Mouse (Mus musculus) heart, embryonic 15.5 days (tissue): ENCODE results near the gene Mettl27. TPM values are rescaled to one million over a fixed set of nuclear protein-coding genes. Genes with fewer than 3 reads are reported as not detected.
A peak's percentile ranks its signal among the peaks of the same experiment; 100 is the strongest.

Experiments
- ATAC-seq: fragments of 200-750 bp; cut with Nextera tagmentation; replicated peaks from 2 replicates; pipeline ENCODE4 v1.8.0; 2017; ENCODE audit warnings: low read depth, moderate TSS enrichment; ENCODE audit not compliant: insufficient number of reproducible peaks, insufficient read depth, low FRiP score
- H3K27ac ChIP-seq: fragments of 300-500 bp; sonication (generic); 2 replicates; pipeline ENCODE4 v1.5.1; 2015; ENCODE audit warnings: mild to moderate bottlenecking, inconsistent platforms
- H3K27me3 ChIP-seq: fragments of 300-500 bp; sonication (generic); 2 replicates; pipeline ENCODE4 v1.6.1; 2015; ENCODE audit warnings: inconsistent platforms
- H3K36me3 ChIP-seq: fragments of 300-500 bp; sonication (generic); 2 replicates; pipeline ENCODE4 v1.6.1; 2015; ENCODE audit warnings: mild to moderate bottlenecking, inconsistent platforms
- H3K4me1 ChIP-seq: fragments of 300-500 bp; sonication (generic); replicated peaks from 2 replicates; pipeline ENCODE4 v1.6.1; 2015; ENCODE audit warnings: inconsistent platforms
- H3K4me2 ChIP-seq: fragments of 300-500 bp; sonication (generic); 2 replicates; pipeline ENCODE4 v1.6.1; 2015; ENCODE audit warnings: inconsistent platforms, mild to moderate bottlenecking, moderate library complexity
- H3K4me3 ChIP-seq: fragments of 300-500 bp; sonication (generic); 2 replicates; pipeline ENCODE4 v1.5.1; 2015; ENCODE audit warnings: mild to moderate bottlenecking, inconsistent platforms
- H3K9ac ChIP-seq: fragments of 300-500 bp; sonication (generic); 2 replicates; pipeline ENCODE4 v1.6.1; 2015; ENCODE audit warnings: mild to moderate bottlenecking, inconsistent platforms
- H3K9me3 ChIP-seq: fragments of 300-500 bp; sonication (generic); replicated peaks from 2 replicates; pipeline ENCODE4 v1.6.1; 2016; ENCODE audit warnings: inconsistent platforms
- WGBS: fragments of 180-500 bp; shearing (Covaris S2); methylation state at CpG from one replicate; pipeline ENCODE4 v1.1.7; 2015; ENCODE audit warnings: mixed read lengths; 5-methylcytosine and 5-hydroxymethylcytosine counted together
- polyA plus RNA-seq: library from polyadenylated mRNA; unstranded; fragments of >200 nt; fragmentation: Nextera tagmentation; extraction: Ambion mirVana; gene quantifications from 2 replicates; pipeline ENCODE4 v1.2.1, GENCODE M21; 2015

The Mettl27 gene
- polyA plus RNA-seq = 6.6 and 11.7 TPM in 2 replicates

DNA sequence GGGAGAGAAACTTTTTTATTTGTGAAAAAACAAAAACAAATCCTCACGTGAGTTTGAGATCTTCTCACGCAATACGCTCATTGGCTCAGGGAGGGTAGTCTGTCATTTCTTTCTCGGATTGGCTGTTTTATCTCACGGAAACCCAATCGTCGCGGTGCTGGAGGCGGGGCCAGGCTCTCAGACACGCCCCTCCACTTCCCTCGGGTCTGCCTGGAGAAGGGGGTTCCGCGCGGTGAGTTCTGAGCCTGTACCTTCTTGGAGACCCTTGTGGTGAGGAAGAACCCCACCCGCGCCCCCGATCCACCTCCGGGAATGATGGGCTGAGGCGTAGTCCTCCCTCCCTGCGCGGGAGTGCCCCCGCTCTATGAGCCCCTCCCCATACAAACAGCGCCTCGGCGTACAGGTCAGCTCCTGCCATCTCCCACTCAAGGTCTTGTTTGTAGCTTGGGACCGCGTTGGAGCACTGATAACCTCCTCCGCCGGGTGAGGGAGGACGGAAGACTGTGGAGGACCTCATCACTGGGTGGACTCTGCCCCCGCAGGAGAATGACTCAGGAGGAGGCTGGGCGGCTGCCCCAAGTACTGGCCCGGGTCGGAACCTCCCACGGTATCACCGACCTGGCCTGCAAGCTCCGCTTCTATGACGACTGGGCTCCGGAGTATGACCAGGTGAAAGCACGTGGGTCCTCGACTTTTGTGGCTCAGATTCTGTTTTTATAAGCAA, at the start of gene Mettl27:
TSS of gene Mettl27 (plus strand) at position 190 of the 724 bp plus-strand sequence.
- Histone ChIP-seq H3K4me3 (peak within 1 kb of the TSS; percentile 58), H3K9me3 (no peaks in the 10 kb centered on the region), H3K27ac (peak within 1 kb of the TSS; percentile 38), H3K27me3 (no peaks in the 10 kb centered on the region), H3K9ac (peak within 1 kb of the TSS; percentile 61), H3K4me1 (0 out of 2 replicates have a peak, but pooled peaks cover 5% of the 10 kb centered on the region), H3K36me3 (no peaks in the 10 kb centered on the region), H3K4me2 (peak within 1 kb of the TSS; percentile 75)
- WGBS = 0% methylated on average over 41 of the region's 41 CpGs
- peak; percentile 92 for ATAC-seq

DNA sequence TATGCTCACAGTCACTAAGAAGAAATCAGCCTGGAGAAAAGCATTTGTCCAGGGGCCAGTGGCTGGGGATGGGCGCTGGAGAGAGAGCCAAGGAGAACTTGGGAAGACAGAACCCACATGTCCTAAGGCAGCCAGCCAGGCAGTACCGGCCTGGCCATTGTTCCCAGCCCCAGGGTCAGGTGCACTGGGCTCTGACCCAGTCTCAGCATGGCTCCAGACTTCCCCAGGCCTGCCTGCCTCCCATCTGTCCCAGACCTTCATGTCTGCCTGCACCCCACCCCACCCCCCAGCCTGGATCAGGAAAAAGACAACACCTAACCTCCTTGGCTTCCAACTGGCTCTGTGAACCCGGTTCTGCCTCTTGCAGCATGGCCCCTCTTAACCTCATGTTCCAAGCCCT, 49.1 kb upstream of the Mettl27 start:
- Histone ChIP-seq H3K4me2 (no peak overlapping the region), H3K36me3 (no peaks in the 10 kb centered on the region), H3K4me1 (no peaks in the 10 kb centered on the region), H3K9ac (no peak overlapping the region), H3K4me3 (no peak overlapping the region), H3K9me3 (no peaks in the 10 kb centered on the region), H3K27me3 (peaks cover 6% of the 10 kb centered on the region), H3K27ac (no peak overlapping the region)
- 62% methylated on average over 3 of the region's 3 CpGs for WGBS
- ATAC-seq = no peak

DNA sequence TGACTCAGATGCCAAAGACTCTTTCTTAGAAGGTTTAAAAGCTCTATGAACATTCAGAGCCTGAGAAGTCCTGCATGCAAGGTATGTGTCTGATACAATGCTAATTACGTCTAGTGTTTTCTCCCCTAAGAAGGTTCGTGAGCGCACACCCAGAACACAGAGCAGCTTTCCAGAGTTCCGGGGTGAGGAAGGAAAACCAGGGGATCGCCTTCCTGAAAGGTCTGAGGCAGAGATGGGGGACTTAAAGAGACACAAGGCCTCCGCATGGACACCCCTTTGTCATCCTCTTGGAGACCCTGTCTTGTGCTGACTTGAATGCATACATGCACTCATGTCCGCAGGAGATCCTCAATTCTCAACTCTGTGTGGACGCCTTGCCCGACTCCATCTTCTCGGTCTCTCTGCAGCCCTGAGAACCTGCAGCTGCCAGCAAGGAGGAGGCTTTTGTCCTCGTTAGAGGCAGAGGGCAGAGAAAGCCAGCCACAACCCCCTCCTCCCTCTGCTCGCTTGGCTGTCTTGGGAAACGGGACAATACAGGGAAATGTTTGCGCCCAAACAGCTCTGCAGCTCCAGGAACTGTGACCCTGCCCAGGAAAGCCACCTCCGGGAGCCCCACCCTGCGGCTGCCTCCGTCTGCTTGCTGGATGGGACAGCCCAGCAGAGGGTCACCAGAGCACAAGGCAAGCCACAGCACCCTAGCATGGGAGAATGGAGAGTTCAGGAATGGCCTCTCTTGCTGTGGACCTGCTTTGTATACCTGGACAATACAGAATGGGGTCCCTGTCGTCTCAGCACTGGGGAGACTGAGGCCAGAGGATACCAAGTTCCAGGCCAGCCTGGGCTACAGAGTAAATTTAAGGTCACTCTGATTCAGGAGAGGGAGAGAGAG, 44.5 kb upstream of the Mettl27 start:
- no peaks in the 10 kb centered on the region for H3K9me3 ChIP-seq
- H3K27ac ChIP-seq = peak overlapping the region; percentile 65
- no peaks in the 10 kb centered on the region; the same call in none of the 2 replicates for H3K27me3 ChIP-seq
- no peaks in the 10 kb centered on the region for H3K4me1 ChIP-seq
- 55% methylated on average over 18 of the region's 18 CpGs for WGBS
- H3K4me2 ChIP-seq = no peak overlapping the region
- no peak overlapping the region for H3K4me3 ChIP-seq
- H3K36me3 ChIP-seq = no peaks in the 10 kb centered on the region
- no peak overlapping the region for H3K9ac ChIP-seq
- ATAC-seq = peak; percentile 47; the same call in 1 of the 2 replicates

DNA sequence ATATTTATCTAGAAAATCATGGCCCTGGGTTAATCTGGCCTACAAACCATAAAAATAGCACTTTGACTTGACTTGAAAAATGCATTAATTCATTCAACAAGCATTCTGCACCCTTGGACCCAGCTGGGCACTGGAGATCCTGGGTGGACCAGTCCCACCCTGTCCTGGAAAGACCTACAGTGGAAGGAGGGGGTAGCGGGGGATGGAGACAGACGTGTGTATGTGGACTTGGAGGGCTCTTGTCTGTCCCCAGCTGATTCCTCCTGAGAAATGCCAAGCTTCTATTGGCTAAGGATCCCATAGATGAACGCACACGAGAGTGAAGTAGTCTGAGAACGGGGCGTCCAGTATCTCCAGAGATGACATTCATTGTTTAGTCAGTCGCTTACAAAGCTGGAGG, 43.7 kb upstream of the Mettl27 start:
- H3K27me3 ChIP-seq = no peaks in the 10 kb centered on the region; the same call in 1 of the 2 replicates
- no peaks in the 10 kb centered on the region for H3K36me3 ChIP-seq
- no peak overlapping the region for H3K4me3 ChIP-seq
- ATAC-seq = no peak
- H3K4me2 ChIP-seq = no peak overlapping the region
- no peaks in the 10 kb centered on the region for H3K9me3 ChIP-seq
- H3K27ac ChIP-seq = peak overlapping the region; percentile 65
- H3K4me1 ChIP-seq = no peaks in the 10 kb centered on the region
- 76% methylated on average over 7 of the region's 7 CpGs for WGBS
- no peak overlapping the region for H3K9ac ChIP-seq

DNA sequence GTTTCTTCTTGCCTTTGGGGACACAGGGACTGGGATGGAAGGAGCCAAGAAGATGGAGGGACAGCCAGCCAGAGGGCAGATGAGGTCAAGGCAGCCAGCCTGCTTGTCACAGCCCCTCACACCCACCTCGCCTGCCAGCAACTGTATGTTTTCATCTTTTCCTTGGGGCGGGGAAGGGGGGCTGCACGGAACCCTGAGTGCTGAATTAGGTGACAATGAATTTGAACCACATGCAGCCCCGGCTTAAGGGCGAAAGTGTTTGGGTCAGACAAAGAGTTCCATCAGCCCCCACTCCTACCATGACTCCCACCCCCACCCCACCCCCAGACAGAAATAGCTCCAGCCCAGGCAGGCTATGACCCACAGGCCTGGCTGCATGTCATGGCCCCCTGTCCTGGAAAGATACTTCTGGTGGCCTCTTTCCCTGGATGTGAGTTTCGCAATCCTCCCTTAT, 41.5 kb upstream of the Mettl27 start:
- 81% methylated on average over 6 of the region's 6 CpGs for WGBS
- ATAC-seq = no peak; the same call in 1 of the 2 replicates

DNA sequence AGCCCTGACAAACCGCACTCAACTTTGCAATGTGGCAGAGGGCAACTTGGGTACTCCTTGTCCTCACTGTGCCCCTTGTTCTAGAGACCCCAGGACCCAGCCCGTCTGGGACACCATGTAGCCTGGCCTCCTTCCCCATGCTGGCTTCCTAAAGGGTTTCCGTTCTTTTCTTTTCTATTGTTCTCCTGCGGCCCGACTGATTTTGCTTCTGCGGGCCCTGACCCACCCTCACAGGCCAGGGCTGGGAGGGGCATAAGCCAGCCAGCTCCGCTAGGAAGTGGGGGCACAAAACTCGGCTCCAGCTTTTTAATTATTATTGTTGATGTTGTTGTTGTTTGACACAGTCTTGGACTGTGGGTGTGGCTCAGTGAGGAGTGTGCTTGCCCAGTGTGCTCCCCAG, 40.6 kb upstream of the Mettl27 start:
- Histone ChIP-seq H3K4me1 (no peaks in the 10 kb centered on the region), H3K36me3 (no peaks in the 10 kb centered on the region), H3K4me3 (no peak overlapping the region), H3K27ac (peak overlapping the region; percentile 63), H3K27me3 (no peaks in the 10 kb centered on the region; the same call in 1 of the 2 replicates), H3K9ac (no peak overlapping the region), H3K4me2 (no peak overlapping the region), H3K9me3 (no peaks in the 10 kb centered on the region)
- 72% methylated on average over 8 of the region's 8 CpGs for WGBS
- ATAC-seq = peak; percentile 41; the same call in 1 of the 2 replicates

More for the DNA sequence above, 41.5 kb upstream of the Mettl27 start:
- Histone ChIP-seq H3K4me3 (no peak overlapping the region), H3K27me3 (no peaks in the 10 kb centered on the region; the same call in 1 of the 2 replicates), H3K9me3 (no peaks in the 10 kb centered on the region), H3K4me2 (no peak overlapping the region), H3K36me3 (no peaks in the 10 kb centered on the region), H3K4me1 (no peaks in the 10 kb centered on the region), H3K9ac (no peak overlapping the region), H3K27ac (peak overlapping the region; percentile 63)

DNA sequence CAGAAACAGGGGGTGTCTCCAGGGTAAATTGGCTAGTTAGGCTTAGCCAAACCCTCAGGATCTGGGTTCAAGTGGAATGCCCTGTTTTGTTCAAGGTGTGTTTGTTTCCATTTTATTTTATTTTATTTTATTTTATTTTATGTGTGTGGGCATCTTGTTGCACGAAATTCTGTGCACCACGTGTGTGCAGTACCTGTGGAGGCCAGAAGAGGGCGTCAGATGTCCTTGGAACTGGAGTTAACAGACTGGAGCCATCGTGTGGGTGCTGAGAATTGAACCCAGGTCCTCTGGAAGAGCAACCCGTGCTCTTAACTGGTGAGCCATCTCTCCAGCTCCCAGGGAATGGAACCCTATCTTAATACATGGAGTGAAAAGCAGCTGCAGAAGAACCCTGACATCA, 39.5 kb upstream of the Mettl27 start:
- Histone ChIP-seq H3K27me3 (no peaks in the 10 kb centered on the region), H3K4me3 (no peak overlapping the region), H3K4me2 (no peak overlapping the region), H3K4me1 (no peaks in the 10 kb centered on the region), H3K36me3 (no peaks in the 10 kb centered on the region), H3K9ac (no peak overlapping the region), H3K9me3 (no peaks in the 10 kb centered on the region), H3K27ac (no peak overlapping the region)
- WGBS = 77% methylated on average over 5 of the region's 5 CpGs
- ATAC-seq = no peak

DNA sequence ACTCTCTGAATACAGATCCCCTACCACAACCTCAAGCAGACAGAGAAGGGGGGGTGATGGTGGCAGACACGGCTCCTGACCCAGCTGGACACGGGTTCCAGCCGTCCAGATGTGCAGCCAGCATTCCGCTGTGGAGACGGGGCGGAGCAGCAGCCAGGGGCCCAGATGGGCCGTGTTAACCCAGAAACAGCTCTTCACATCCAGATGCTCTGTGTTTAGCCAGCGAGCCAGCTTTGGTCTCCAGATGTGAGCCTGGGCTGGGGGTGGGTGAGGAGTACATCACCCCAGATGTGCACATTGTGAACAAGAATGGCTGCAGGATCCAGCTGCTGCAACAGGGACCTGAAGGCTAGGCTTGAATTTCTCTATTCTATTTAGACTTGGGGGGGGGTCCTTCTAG, 36.9 kb upstream of the Mettl27 start:
- Histone ChIP-seq H3K27me3 (peaks cover 2% of the 10 kb centered on the region; the same call in 1 of the 2 replicates), H3K4me2 (no peak overlapping the region), H3K4me3 (no peak overlapping the region), H3K36me3 (no peaks in the 10 kb centered on the region), H3K27ac (no peak overlapping the region), H3K4me1 (no peaks in the 10 kb centered on the region), H3K9me3 (no peaks in the 10 kb centered on the region), H3K9ac (no peak overlapping the region)
- WGBS = 55% methylated on average over 8 of the region's 8 CpGs
- ATAC-seq = 0 out of 2 replicates have a peak, but pooled peaks have one; percentile 5

DNA sequence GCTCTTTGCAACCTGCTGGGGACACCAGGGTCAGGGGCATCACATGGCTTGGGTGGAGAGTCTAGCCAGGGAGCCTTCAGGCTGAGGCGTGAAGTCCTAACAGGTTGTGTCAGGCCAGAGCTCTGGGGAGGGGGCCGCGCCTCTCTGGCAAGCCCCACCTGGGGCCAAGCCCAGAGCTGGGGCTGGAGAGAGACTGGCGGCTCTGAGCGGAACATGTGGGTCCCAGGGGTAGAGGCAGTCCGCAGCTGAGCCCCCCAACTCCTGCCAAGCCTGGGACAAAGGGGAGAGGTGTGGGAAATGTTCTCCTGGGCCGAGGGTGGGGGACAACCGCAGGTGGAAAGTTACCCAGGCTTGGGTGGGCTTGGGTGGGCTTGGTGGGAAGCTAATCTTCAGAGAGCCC, 35.2 kb upstream of the Mettl27 start:
- H3K27me3 ChIP-seq = peaks cover 3% of the 10 kb centered on the region; the same call in 1 of the 2 replicates
- no peak overlapping the region for H3K4me3 ChIP-seq
- no peak overlapping the region for H3K9ac ChIP-seq
- 79% methylated on average over 8 of the region's 8 CpGs for WGBS
- no peaks in the 10 kb centered on the region for H3K36me3 ChIP-seq
- no peak overlapping the region for H3K4me2 ChIP-seq
- H3K27ac ChIP-seq = no peak overlapping the region; the same call in 1 of the 2 replicates
- 0 out of 2 replicates have a peak, but pooled peaks cover 3% of the 10 kb centered on the region for H3K4me1 ChIP-seq
- H3K9me3 ChIP-seq = no peaks in the 10 kb centered on the region
- ATAC-seq = no peak

DNA sequence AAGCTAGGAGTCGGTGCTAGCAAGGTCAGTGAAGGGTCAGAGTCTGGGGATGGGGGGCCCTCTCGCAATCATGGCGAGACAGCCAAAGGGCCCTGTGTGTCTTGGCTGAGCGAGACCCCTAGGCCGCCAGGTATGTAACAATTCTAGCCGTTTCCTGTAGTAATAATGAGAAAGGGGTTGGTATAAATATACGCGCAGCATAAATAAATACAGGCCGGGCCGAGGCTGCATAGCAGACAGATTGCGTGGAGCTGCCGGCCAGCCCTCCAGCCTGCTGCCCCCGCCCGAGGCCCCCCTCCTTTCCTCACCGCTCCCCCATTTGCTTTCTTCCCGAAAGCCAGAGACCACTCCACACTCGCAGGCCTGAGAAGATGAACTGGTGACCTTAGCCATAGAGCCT, 34.6 kb upstream of the Mettl27 start:
- H3K9me3 ChIP-seq = no peaks in the 10 kb centered on the region
- H3K27ac ChIP-seq = peak overlapping the region; percentile 10; the same call in 1 of the 2 replicates
- H3K4me3 ChIP-seq = no peak overlapping the region
- peak; percentile 36; the same call in 1 of the 2 replicates for ATAC-seq
- no peaks in the 10 kb centered on the region for H3K36me3 ChIP-seq
- 63% methylated on average over 17 of the region's 17 CpGs for WGBS
- H3K4me2 ChIP-seq = no peak overlapping the region
- peaks cover 3% of the 10 kb centered on the region; the same call in 1 of the 2 replicates for H3K27me3 ChIP-seq
- H3K4me1 ChIP-seq = 0 out of 2 replicates have a peak, but pooled peaks cover 3% of the 10 kb centered on the region
- H3K9ac ChIP-seq = no peak overlapping the region
